Mouse (Mus musculus) c-Kit-negative CD71-positive TER-119-positive erythroid progenitor cells, embryonic 14.5 days (primary cell): ENCODE measurements at regions not wholly inside any gene's neighbourhood (a gene's known extent, or its start where the extent isn't known, plus 50 kb on each side); places are given as distances from the start of the nearest gene placed in this dataset.

Experiments used
- DNase-seq: peaks from one replicate; pipeline ENCODE4 v3.0.0-alpha.2; 2013; ENCODE audit warnings: low read depth, low spot score

GRCm38 (mm10) chr3:52548201-52548893, 280.2 kb downstream of the Foxo1 start:
- DNase-seq, result no peak

- no peak for DNase-seq
Measured at GRCm38 (mm10) chr3:52546035-52546434, 277.9 kb downstream of the Foxo1 start.

DNA sequence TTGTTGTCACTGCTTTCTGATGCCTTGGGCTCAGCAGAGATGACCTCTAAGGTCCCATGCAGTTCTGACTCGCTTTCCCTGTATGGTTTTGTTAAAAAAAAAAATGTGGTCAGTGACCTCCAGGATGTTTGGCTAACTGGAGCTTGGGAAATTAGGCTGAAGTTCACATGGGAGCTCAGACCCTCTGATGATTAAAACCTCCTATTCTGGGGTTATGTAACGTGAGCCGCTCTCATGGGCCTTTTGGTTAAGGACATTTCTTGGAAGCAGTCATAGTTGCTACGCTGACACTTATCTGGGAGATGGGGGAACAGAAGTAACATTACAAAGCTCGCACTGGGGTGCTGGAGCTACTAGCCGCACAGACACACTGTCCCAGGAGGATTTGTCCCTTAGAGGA, 274.9 kb downstream of the Foxo1 start:
- no peak for DNase-seq

DNA sequence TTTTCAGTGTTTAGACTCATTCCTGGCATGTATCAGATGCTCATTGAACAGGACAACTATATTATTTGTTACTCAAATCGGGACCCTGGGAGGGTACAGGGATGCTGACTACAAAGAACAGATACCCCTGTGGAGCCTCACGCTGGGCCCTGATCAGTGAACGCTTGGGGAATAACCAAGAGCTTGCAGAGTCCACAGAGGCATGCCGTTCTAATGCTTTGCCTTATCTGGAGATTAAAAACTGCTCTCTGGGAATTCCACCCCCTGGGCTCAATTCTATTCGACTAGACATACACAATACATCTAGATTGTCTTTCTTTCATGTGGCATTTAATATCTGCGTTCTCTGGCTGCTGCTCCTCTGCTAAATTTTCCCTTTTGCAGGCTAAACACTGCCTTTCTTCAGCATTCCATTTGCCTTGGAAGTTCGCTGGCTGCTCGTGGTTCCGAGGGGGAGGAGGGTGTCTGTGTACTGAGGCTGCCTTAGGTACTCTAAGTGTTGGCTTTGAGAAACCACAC, 272.8 kb downstream of the Foxo1 start:
- DNase-seq, result no peak

DNA sequence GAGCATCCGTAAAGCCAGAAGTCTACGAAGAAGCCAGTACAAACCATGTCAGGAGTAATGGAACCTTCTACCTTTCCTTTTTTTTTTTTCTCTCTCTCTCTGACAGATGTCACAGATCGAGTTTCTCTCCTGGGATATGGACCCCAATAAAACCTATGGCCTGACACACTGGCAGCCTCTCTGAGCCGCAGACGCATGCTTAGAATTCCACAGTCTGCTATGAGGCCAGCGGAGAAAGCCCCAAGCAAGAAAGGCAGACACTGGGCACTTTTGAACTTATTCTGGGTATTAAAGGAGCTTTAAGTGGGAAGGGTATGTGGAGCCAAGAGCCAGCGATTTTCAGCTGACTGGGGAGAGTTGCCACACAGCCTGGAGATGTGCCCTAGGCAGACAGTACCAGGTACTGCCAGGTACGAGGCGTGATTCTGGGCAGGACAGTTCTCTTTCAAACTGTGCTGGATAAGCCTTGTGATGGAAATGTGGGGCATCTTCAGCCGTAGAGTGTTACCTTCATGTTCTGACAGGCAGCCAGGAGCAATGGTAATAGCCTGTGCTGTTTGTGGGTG, 271.8 kb downstream of the Foxo1 start:
- no peak for DNase-seq

DNA sequence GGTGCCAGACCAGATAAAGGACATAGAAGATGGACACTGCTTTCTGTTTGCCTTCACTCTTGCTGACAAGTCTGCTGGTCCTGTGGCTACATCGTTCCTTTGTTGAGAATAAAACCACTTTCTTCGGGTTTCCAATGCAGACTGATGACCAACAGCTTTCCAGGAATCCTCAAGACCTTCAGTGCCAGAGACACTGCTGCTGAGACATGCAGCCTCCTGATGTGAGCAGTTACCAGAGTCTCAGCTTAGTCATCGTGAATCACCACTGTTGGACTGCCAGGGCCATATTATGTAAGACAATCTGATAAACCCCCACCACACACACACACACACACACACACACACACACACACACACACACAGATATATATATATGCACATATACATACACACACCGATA, 270.2 kb downstream of the Foxo1 start:
- DNase-seq, result no peak

- DNase-seq, result no peak
Measured at GRCm38 (mm10) chr3:52537362-52537911, 269.3 kb downstream of the Foxo1 start.

- DNase-seq, result no peak
Measured at GRCm38 (mm10) chr3:52535411-52536021, 267.4 kb downstream of the Foxo1 start.

DNA sequence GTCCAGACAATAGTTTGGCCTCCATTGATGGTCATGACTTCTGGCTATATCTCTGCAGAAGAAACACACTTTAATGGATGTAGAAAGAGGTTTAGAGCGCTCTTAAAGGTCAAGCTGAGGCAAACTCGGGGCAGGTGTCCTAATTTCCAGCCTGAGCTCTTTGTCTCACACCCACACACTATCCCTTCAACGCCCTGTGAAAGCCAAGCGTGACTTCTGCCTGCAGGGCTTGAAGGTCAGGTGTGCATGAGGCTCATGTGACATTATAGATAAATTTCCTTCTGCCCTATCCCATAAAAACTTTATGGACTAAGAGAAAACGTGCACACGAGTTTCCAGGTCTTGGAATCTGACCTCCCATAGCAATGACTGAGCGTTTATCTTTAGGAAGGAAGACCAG, 266.0 kb downstream of the Foxo1 start:
- no peak for DNase-seq

- no peak for DNase-seq
Measured at GRCm38 (mm10) chr3:52531686-52532351, 263.7 kb downstream of the Foxo1 start.

GRCm38 (mm10) chr3:52530406-52530970, 262.4 kb downstream of the Foxo1 start:
- no peak for DNase-seq

GRCm38 (mm10) chr3:52529136-52529535, 261.0 kb downstream of the Foxo1 start:
- DNase-seq, result no peak

DNA sequence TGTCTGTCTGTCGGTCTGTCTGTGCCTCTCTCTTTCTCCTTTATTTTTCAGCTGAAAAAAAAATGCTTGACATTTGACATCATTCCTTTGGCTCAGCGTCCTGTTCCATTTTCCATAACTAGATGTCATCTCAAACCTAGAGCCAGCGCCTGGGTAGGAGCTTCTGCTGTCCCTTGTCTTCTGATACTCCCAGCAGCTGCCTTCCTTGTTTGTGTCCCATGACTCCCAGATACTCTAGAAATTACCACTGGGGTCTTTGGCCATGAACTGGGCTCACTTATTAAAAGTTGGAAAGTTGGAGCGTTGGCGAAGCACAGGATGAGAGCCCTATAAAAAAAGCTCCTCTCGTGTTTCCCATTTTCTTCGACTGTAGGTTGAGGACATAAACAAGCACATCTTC, 260.4 kb downstream of the Foxo1 start:
- DNase-seq, result no peak

GRCm38 (mm10) chr3:52527781-52528180, 259.6 kb downstream of the Foxo1 start:
- no peak for DNase-seq

GRCm38 (mm10) chr3:52527010-52527754, 259.0 kb downstream of the Foxo1 start:
- DNase-seq, result no peak

GRCm38 (mm10) chr3:52522886-52523285, 254.8 kb downstream of the Foxo1 start:
- no peak for DNase-seq

- DNase-seq, result no peak
Measured at GRCm38 (mm10) chr3:52520609-52520947, 252.4 kb downstream of the Foxo1 start.

- no peak for DNase-seq
Measured at GRCm38 (mm10) chr3:52519910-52520608, 251.9 kb downstream of the Foxo1 start.

- no peak for DNase-seq
Measured at GRCm38 (mm10) chr3:52517808-52518207, 249.7 kb downstream of the Foxo1 start.

DNA sequence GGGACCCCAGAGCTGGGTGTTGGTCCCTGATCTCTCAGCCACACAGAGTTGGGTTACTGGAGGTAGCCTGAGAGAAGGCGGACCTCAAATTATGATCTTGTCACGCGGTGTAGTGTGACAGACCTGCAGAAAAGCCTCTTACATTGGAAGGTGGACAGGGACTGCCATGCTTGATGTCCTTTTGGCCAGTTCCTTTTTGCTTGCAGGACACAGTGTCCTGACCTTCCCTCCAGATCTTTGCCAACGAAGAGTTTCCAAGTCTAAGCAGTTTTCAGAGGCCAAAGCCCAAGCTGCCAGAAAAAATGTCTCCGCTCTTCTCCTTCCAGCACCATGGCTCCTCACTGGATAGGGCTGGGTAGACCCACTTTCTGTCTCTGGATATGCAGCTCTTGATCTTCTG, 248.6 kb downstream of the Foxo1 start:
- DNase-seq, result no peak

GRCm38 (mm10) chr3:52512761-52513160, 244.6 kb downstream of the Foxo1 start:
- DNase-seq, result no peak
